Mouse (Mus musculus): ENCODE measurements at regions not wholly inside any gene's neighbourhood (a gene's known extent, or its start where the extent isn't known, plus 50 kb on each side); places are given as distances from the start of the nearest gene placed in this dataset.

- TF ChIP-seq EP300 (IDR thresholded peaks at IDR 0.05; ENCODE audit: low read depth) (no peak), CTCF (IDR thresholded peaks at IDR 0.05; ENCODE audit: low read depth) (no peak)
These were observed 520.2 kb upstream of the Cited2 start for GRCm38 (mm10) chr10:17202556-17203415.

Measured in liver, embryonic 14.5 days (tissue).